Mouse (Mus musculus): ENCODE measurements around the gene Ubr4. TPM values are rescaled to one million over a fixed set of nuclear protein-coding genes. Genes with fewer than 3 reads are reported as not detected.

The Ubr4 gene
- polyA plus RNA-seq (2015; fragmentation: Nextera tagmentation; extraction: Ambion mirVana) = 73.7 and 76.4 TPM in 2 replicates

- peak within 1 kb of the TSS; percentile 99 for H3K4me2 ChIP-seq
- peak; percentile 96 for ATAC-seq (ENCODE audit: low FRiP score)
- H3K36me3 ChIP-seq = peaks cover 54% of the 10 kb centered on the region
- peak within 1 kb of the TSS; percentile 88 for H3K9ac ChIP-seq
- no peaks in the 10 kb centered on the region for H3K9me3 ChIP-seq
- H3K4me3 ChIP-seq = peak within 1 kb of the TSS; percentile 89
- peak within 1 kb of the TSS; percentile 97 for H3K27ac ChIP-seq
- WGBS = under 1% methylated on average over 64 of the region's 64 CpGs
- no peaks in the 10 kb centered on the region for H3K27me3 ChIP-seq
- peaks cover 28% of the 10 kb centered on the region for H3K4me1 ChIP-seq (replicated peaks)
Measured at GRCm38 (mm10) chr4:139351931-139352711, at the start of gene Ubr4, which contains the start of the genes Mrto4 and Emc1. Ubr4 (plus strand) TSS chr4:139352609. Mrto4 (minus strand) TSS chr4:139352576. Emc1 (plus strand) TSS chr4:139352587.

- 92% methylated on average over 3 of the region's 3 CpGs for WGBS
- Histone ChIP-seq H3K4me2 (no peak overlapping the region), H3K9ac (0 out of 2 replicates have a peak overlapping the region, but pooled peaks have one; percentile 1), H3K27me3 (0 out of 2 replicates have a peak, but pooled peaks cover 5% of the 10 kb centered on the region), H3K4me3 (no peak overlapping the region), H3K4me1 (replicated peaks) (peaks cover 26% of the 10 kb centered on the region), H3K9me3 (no peaks in the 10 kb centered on the region), H3K36me3 (peaks cover 51% of the 10 kb centered on the region), H3K27ac (no peak overlapping the region)
- ATAC-seq (ENCODE audit: low FRiP score) = no peak
Measured at GRCm38 (mm10) chr4:139305521-139305920, 46.9 kb upstream of the Ubr4 start.

GRCm38 (mm10) chr4:139307916-139308315 lies 44.5 kb upstream of the Ubr4 start:
- H3K27me3 ChIP-seq = 0 out of 2 replicates have a peak, but pooled peaks cover 13% of the 10 kb centered on the region
- H3K36me3 ChIP-seq = peaks cover 27% of the 10 kb centered on the region
- H3K27ac ChIP-seq = no peak overlapping the region
- WGBS = 80% methylated on average over 5 of the region's 5 CpGs
- H3K9ac ChIP-seq = no peak overlapping the region
- no peak for ATAC-seq (ENCODE audit: low FRiP score)
- H3K4me3 ChIP-seq = no peak overlapping the region
- no peak overlapping the region for H3K4me2 ChIP-seq
- H3K4me1 ChIP-seq (replicated peaks) = peaks cover 40% of the 10 kb centered on the region
- no peaks in the 10 kb centered on the region for H3K9me3 ChIP-seq

GRCm38 (mm10) chr4:139309651-139310050 lies 42.8 kb upstream of the Ubr4 start:
- Histone ChIP-seq H3K9ac (peak overlapping the region; percentile 88), H3K27ac (no peak overlapping the region), H3K4me3 (peak overlapping the region; percentile 80), H3K4me1 (replicated peaks) (peaks cover 40% of the 10 kb centered on the region), H3K27me3 (0 out of 2 replicates have a peak, but pooled peaks cover 13% of the 10 kb centered on the region), H3K4me2 (peak overlapping the region; percentile 94), H3K9me3 (no peaks in the 10 kb centered on the region), H3K36me3 (peaks cover 31% of the 10 kb centered on the region)
- WGBS = 21% methylated on average over 6 of the region's 6 CpGs
- no peak for ATAC-seq (ENCODE audit: low FRiP score)

- 0 out of 2 replicates have a peak, but pooled peaks cover 13% of the 10 kb centered on the region for H3K27me3 ChIP-seq
- H3K36me3 ChIP-seq = peaks cover 31% of the 10 kb centered on the region
- peak within 1 kb of the TSS; percentile 94 for H3K4me2 ChIP-seq
- H3K4me1 ChIP-seq (replicated peaks) = peaks cover 40% of the 10 kb centered on the region
- peak within 1 kb of the TSS; percentile 84 for H3K27ac ChIP-seq
- H3K4me3 ChIP-seq = peak within 1 kb of the TSS; percentile 80
- H3K9ac ChIP-seq = peak within 1 kb of the TSS; percentile 88
- peak; percentile 86 for ATAC-seq (ENCODE audit: low FRiP score)
- under 1% methylated on average over 63 of the region's 63 CpGs for WGBS
- H3K9me3 ChIP-seq = no peaks in the 10 kb centered on the region
Measured at GRCm38 (mm10) chr4:139310171-139310898, 42.1 kb upstream of the Ubr4 start, which contains the start of the genes Pqlc2 and Akr7a5. Pqlc2 (minus strand) TSS chr4:139310708. Akr7a5 (plus strand) TSS chr4:139310744.

GRCm38 (mm10) chr4:139310899-139311701 lies 41.3 kb upstream of the Ubr4 start:
- Histone ChIP-seq H3K36me3 (peaks cover 31% of the 10 kb centered on the region), H3K9ac (peak overlapping the region; percentile 88), H3K27me3 (0 out of 2 replicates have a peak, but pooled peaks cover 13% of the 10 kb centered on the region), H3K4me1 (replicated peaks) (peaks cover 40% of the 10 kb centered on the region), H3K9me3 (no peaks in the 10 kb centered on the region), H3K4me3 (peak overlapping the region; percentile 80), H3K27ac (peak overlapping the region; percentile 84), H3K4me2 (peak overlapping the region; percentile 94)
- ATAC-seq (ENCODE audit: low FRiP score) = peak; percentile 79
- WGBS = under 1% methylated on average over 53 of the region's 53 CpGs

GRCm38 (mm10) chr4:139311707-139312106 lies 40.7 kb upstream of the Ubr4 start:
- WGBS = 15% methylated on average over 14 of the region's 14 CpGs

GRCm38 (mm10) chr4:139312632-139313031 lies 39.8 kb upstream of the Ubr4 start:
- H3K4me3 ChIP-seq = no peak overlapping the region
- 0 out of 2 replicates have a peak, but pooled peaks cover 13% of the 10 kb centered on the region for H3K27me3 ChIP-seq
- H3K4me2 ChIP-seq = no peak overlapping the region
- H3K4me1 ChIP-seq (replicated peaks) = peaks cover 40% of the 10 kb centered on the region
- no peaks in the 10 kb centered on the region for H3K9me3 ChIP-seq
- H3K9ac ChIP-seq = no peak overlapping the region
- ATAC-seq (ENCODE audit: low FRiP score) = no peak
- H3K36me3 ChIP-seq = peaks cover 32% of the 10 kb centered on the region
- no peak overlapping the region for H3K27ac ChIP-seq
- 59% methylated on average over 4 of the region's 4 CpGs for WGBS

More at GRCm38 (mm10) chr4:139311707-139312106, 40.7 kb upstream of the Ubr4 start:
- H3K27ac ChIP-seq = no peak overlapping the region
- 0 out of 2 replicates have a peak, but pooled peaks cover 13% of the 10 kb centered on the region for H3K27me3 ChIP-seq
- H3K4me1 ChIP-seq (replicated peaks) = peaks cover 40% of the 10 kb centered on the region
- peak overlapping the region; percentile 80 for H3K4me3 ChIP-seq
- peak overlapping the region; percentile 88 for H3K9ac ChIP-seq
- H3K9me3 ChIP-seq = no peaks in the 10 kb centered on the region
- H3K36me3 ChIP-seq = peaks cover 28% of the 10 kb centered on the region
- peak overlapping the region; percentile 94 for H3K4me2 ChIP-seq
- no peak for ATAC-seq (ENCODE audit: low FRiP score)

GRCm38 (mm10) chr4:139318449-139318848 lies 34.0 kb upstream of the Ubr4 start:
- H3K4me1 ChIP-seq (replicated peaks) = no peaks in the 10 kb centered on the region
- no peak overlapping the region for H3K4me3 ChIP-seq
- no peak for ATAC-seq (ENCODE audit: low FRiP score)
- H3K27ac ChIP-seq = no peak overlapping the region
- H3K36me3 ChIP-seq = peaks cover 52% of the 10 kb centered on the region
- H3K9me3 ChIP-seq = no peaks in the 10 kb centered on the region
- H3K27me3 ChIP-seq = no peaks in the 10 kb centered on the region
- 91% methylated on average over 11 of the region's 11 CpGs for WGBS
- H3K9ac ChIP-seq = no peak overlapping the region
- no peak overlapping the region for H3K4me2 ChIP-seq

GRCm38 (mm10) chr4:139319740-139320139 lies 32.7 kb upstream of the Ubr4 start:
- no peak overlapping the region for H3K27ac ChIP-seq
- no peaks in the 10 kb centered on the region for H3K9me3 ChIP-seq
- no peaks in the 10 kb centered on the region for H3K4me1 ChIP-seq (replicated peaks)
- peaks cover 43% of the 10 kb centered on the region for H3K36me3 ChIP-seq
- 90% methylated on average over 4 of the region's 4 CpGs for WGBS
- H3K4me2 ChIP-seq = no peak overlapping the region
- no peak overlapping the region for H3K4me3 ChIP-seq
- no peaks in the 10 kb centered on the region for H3K27me3 ChIP-seq
- H3K9ac ChIP-seq = no peak overlapping the region
- ATAC-seq (ENCODE audit: low FRiP score) = no peak

GRCm38 (mm10) chr4:139330605-139331004 lies 21.8 kb upstream of the Ubr4 start:
- Histone ChIP-seq H3K9ac (no peak overlapping the region), H3K9me3 (no peaks in the 10 kb centered on the region), H3K4me3 (no peak overlapping the region), H3K36me3 (no peaks in the 10 kb centered on the region), H3K27me3 (peaks cover 8% of the 10 kb centered on the region; the same call in 1 of the 2 replicates), H3K27ac (no peak overlapping the region), H3K4me2 (peak overlapping the region; percentile 33), H3K4me1 (replicated peaks) (no peaks in the 10 kb centered on the region)
- WGBS = 9% methylated on average over 10 of the region's 10 CpGs
- no peak for ATAC-seq (ENCODE audit: low FRiP score)
